Mouse (Mus musculus) kidney, postnatal 36 days (tissue): ENCODE measurements around the gene Desi2.
"Not testable (repeated sequence)": the region's sequence is repeated elsewhere in the genome, so short reads cannot be mapped to it uniquely, and the experiment has no call there.

Experiments used
- DNase-seq, 2 experiments: peaks; one replicate each; pipeline ENCODE4 v3.0.0; 2021 to 2022; ENCODE audit warnings: mixed read lengths in 2 of 2

The Desi2 gene

DNA sequence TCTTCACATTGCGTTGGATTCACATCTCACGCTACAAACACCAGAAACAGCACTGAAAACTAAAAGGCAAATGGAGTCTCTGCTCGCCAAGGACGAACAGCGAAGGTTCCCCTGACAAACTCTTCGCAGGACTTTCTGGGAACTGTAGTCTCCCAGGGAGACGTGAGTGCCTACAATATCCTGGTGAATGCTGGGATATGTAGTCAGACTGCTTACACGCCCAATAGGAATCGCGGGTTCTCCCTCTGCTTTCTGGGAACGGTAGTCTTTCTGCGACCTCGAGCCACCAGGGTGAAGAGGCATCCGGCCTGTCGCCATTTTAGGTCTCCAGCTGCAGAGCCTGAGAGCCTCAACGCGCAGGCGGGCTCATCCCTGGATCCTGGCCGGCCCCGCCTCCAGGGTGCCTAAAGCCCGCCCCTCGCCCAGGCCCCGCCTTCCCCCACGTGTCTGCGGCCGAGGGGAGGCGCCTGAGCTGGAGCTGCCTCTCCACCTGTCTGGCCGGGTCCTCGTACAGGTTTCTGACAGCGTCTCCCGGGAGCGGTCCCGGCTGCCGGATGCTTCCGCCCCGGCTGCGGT is at the start of gene Desi2:
Gene Desi2 (plus strand): TSS at position 202 of the 576 bp plus-strand sequence.
- DNase-seq = peak; percentile 92 to 98

DNA sequence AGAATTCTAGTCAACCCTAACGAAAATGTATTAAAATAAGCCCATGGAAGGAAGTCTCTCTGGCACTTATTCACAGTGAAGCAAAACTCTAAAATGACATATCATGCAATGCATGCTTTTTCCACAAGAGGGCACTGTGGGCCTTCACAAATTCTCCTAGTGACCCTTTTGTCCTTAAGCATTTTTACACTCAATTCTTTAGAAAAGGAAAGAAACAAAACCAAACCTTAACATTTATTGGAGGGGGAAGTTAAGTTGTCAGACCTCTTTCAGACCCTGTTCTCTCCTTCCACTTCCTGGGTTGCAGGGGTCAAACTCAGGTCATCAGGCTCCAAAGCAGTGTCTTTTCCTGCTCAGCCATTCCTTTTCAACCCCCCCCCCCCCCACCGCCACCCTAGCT is 40.7 kb upstream of the Desi2 start:
- peak; percentile 5 to 14 for DNase-seq

DNA sequence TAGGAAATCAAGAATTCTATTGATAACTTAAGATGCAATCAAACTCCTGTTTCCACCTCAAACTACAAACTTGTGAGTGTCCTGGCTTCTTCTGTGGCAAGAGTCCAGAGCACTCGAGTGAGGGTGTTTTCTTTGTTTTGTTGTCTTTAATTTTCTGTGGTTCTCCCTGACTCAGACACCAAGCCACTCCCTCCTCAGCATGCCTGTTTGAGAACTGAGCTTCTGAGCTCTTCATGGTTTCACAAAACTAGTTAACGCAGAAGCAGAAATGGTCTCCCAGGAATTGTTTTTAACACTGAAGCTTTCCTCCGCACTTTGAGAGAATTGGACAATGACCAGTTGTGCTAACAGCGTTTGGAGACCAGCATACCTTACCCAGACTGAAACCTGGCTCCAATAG is 40.3 kb upstream of the Desi2 start:
- DNase-seq = peak in 1 of 2 experiments; percentile 1

DNA sequence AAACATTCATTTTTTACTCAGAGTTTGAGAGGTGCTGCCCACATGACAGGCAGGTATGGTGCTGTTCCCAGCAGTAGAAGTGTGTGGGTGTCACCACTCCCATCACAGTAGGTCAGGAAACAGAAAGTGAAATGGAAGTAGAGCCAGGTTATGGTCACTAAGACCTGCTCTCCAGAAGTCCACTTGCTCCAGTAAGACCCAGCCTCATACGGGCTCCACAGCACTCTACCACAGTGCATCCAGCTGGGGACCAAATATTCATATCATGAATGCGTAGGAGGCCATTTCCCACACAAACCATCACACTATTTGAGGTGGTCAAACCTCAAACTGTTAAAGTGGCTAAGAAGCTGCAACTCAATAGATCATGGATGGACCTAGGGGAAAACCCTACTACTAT is 5.0 kb upstream of the Desi2 start:
- no peak for DNase-seq

DNA sequence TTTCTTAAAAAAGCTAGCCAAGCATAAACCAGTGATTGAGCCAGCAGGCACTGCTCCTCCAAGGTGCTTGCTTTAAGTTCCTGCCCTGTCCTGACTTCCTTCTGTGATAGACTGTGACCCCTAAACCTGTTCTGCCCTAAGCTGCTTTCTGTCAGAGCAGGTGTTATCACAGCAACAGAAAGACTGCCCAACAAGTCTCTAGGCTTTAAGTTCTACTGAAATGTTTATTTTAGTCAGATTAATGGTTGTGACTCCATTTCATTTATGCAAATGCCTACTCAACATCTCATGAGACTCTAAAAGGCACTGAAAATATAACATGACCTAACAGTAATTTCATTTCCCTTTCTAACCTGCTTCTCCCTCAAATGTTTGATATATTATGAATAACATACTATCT is 1.6 kb upstream of the Desi2 start:
- DNase-seq = no peak

DNA sequence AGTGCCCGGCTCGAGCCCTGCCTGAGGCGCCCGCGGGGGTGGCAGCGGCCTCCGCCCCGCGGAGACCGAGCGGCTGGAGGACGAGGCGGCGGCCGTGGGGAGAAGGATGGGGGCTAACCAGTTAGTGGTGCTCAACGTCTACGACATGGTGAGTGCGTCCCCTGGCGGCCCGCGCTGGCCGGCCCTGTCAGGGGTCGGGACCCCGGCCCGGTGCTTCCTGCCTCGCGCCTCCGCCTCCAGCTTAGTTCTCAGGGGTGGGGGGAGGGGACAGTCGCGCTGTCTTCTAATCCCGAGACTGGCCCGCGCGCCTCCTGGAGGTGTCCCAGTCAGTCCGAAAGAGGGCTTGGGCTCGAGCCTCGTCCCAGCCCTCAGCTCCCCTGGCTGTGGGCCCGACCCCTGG is 593 bp downstream of the Desi2 start:
- DNase-seq = not testable (repeated sequence)

DNA sequence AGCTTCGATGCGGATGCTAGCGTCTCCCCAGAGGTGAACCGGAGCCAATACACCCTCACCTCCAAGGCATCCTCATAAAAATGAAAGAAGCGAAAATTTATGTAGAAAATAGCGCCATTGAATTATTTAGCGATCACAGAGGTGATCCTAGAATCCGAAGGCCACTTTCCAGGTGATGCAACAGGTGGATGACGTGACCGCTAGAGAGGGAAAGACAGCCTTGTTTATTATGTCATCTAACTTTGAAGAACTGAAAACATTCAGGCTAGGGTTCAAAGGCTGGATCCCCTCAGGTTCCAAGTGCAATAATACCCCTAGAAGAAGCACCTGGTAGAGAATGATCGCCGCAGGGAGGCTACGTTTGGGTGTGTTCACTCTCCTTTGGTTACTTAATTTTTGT is 1.2 kb downstream of the Desi2 start:
- DNase-seq = peak; percentile 19 to 21

DNA sequence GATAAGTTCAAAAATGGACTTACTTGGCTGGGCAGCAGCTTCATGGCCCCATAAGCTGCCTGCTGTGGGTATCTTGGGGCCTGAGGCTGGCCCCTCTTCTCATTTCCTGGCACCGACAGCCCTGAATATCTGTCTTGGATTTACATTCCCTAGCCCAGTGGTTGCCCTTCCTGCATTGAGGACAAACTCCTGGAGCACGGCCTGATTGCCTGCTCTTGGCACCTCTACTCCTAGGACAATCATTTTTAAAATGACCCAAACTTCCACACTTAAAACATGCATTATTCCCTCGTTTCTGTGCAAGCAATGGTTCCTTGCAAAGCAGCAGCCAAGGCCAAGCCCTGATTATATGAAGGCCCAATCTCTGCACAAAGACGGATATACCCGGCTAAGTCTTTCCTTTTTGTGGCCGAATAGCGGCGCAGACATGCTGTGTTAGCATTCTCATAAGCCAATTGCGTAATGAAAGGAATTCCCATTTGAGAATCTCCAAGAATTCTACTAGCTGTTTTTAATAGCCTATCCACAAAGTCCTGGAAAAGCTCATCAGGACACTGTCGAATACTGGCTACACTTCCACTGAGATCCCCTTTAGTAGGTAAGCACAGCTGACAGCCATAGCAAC is 18.6 kb downstream of the Desi2 start:
- peak in 1 of 2 experiments; percentile 20 for DNase-seq

DNA sequence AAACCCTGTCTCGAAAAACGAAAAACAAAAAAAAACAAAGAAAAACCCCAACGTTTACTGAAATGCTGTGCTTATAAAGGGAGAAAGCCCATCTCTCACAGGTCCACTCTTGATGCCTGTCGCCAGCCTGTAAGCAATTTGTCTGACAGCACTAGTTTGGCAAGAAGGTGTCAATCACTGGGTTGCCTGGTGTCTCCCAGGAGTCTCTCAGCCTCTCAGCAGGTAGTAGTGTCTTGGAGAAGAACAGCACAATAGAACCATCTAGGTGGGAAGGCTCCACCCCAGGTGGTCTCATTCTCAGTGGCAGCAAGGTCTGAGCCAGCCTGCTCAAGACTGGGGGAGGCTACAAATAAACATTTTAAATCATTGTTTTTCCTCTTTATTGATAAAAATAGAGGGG is 20.6 kb downstream of the Desi2 start:
- not testable (repeated sequence) for DNase-seq

DNA sequence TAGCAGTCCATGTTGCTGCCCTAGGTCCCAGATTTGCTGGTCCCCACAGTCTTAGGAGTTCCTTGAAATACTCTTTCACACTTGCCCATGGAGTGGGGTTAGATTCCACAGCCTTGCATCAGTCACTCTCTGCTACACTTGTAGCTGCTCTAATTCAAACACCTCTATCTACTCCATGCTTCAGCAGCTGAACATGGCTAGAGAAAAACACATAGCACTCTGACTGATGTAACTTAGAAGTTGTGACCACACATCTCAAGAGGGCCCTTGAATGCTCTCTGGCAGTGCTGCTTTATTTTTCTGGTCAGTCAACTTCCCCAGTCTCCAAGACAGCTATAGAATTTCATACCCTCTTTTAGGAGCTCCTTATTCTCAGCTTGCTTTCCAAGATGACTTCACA is 22.7 kb downstream of the Desi2 start:
- DNase-seq = no peak

DNA sequence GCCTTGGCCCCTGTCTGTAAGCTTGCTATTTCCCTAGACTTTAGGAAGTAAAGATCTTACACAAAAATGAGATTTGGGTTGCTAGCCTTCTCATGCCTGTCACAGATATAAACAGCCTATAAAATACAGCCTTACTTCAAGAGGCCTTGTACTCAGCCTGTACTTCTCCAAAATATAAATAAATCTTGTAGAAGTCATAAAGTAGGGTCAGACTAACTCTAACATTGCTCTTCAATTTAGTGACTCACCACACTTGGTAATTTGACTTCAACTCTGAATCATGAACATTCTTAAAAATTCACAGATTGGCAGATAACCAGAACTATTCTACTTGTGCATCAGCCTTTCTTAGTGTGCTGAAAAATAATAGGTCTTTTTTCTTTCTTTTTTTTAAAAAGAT is 29.9 kb downstream of the Desi2 start:
- no peak for DNase-seq

DNA sequence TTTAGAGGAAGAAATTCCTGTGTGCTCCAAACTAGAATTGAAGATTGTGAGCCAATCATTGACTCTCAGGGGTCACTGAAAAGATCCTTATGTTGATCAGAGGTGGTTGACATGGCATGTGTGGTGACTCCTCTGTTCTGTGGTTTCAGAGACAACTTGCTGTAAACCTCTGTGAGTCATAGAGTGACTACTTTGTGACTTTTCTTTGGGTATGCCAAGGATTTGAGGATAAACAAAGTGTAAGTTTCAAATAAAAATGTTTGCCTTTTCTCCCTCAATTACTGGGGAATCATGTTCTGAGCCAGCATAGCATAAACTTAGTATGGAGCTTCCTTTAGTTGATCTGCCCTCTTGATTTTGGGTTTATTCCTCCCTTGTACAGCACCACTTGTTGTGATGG is 31.1 kb downstream of the Desi2 start:
- no peak for DNase-seq

DNA sequence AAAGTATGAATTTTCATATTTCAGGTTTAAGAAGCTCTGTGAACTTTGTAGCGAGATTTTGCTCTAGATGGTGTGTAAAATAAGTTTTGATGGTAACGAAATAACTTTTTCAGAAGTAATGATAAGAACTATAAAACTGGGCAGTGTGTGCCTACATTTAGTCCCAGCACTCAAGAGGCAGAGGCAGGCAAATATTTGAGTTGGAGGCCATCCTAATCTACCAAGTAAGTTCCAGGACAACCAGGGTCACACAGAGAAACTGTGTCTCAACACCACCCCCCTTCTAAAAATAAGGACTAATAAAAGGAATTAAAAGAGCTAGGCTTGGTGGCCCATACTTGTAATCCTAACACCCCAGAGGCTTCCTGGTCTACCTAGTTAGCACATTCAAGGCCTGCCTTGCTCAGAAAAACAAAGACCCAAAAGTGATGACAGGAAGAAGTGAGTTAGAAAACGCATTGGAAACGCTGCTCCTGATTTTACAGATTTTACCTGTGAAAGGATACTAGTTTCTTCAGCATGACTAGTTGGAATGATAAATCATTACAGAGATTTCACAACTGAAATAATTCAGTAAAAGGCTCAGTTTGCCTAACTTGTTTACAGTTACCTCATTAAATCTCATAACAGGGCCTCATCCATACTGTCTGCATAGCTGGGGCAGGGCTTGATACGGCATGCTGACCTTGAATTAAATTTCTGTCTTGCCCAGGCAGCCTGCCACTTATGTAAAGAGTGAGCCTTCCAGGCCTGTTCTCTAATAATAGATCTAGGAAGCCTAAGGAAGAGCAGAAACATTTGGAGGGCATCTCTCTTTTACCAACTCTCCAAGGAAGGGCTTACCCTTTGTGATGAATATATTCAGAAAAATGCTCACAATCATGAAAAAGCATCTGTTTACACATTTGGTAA is 32.2 kb downstream of the Desi2 start:
- DNase-seq = no peak

DNA sequence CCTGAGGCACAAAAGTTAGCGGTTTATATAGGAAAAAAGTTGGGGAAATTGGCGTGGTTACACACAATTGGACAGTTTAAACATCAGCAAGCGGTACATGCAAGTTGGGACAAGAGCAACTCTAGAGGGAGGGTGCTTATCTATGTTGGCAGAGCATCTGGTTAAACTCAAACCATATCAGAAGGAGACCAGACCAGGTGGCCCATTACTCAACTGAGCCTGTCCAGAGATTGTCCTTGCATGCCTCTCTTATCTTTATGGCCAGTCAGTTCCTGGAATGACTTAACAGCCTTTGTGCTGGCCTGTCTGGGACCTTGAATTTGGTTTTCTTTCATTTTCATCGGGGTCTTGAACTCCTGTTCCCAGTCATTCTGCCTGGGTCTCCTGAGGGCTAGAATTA is 41.7 kb downstream of the Desi2 start:
- DNase-seq = not testable (repeated sequence)

DNA sequence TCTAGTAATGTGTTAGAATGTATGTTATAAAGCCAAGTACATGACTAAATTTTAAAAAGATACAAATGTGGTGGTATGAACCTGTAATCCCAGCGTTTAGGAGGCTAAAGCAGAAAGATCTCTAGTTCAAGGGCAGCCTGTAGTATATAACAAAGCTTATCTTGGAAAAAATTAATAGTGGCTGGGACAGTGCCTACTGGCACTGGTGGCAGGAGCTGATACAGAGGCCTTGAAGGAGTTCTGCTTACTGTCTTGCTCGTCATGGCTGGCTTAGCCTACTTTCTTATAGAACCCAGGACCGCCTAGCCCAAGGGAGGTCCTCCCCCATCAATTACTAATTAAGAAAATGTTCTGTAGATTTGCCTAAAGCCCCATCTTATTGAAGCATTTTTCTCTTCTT is 46.9 kb downstream of the Desi2 start:
- DNase-seq = no peak

DNA sequence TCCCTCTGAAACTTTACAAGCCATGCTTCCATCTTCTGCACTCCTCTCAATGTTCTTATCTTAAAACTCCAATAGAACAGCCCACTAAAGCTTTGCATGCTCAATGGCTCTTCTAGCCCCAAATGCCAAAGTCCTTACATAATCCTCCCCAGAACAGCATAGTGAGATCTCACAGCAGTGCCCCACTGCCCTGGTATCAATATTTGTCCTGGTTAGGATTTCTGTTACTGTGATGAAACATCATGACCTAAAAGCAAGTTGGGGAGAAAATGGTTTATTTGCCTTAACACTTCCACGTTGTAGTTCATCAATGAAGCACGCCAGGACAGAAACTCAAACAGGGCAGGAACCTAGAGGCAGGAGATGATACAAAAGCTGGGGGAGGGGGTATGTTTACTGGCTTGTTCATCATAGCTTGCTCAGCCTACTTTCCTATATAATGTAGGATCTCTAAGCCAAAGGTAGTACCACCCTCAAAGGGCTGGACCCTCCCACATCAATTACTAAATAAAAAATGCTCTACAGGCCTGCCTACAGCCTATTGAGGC is 48.8 kb downstream of the Desi2 start:
- no peak for DNase-seq

DNA sequence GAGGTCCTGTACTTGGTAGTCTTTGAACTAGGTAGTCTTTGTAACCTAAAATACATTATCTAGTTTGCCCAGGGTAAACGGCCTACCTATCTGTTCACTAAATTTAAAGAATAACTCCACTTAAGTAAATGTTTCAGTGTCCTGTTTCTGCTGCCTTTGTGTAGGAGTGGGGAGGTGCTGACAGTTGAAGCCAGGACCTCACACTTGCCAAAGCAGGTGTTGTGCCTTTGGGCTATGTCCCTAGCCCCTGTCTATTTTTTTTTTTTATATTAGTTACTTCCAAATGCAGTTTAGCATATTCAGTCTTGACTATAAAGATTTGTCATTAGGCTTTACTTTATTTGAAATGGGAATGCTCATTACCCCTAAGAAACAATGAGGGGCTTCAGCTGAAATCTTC is 51.5 kb downstream of the Desi2 start:
- no peak for DNase-seq

DNA sequence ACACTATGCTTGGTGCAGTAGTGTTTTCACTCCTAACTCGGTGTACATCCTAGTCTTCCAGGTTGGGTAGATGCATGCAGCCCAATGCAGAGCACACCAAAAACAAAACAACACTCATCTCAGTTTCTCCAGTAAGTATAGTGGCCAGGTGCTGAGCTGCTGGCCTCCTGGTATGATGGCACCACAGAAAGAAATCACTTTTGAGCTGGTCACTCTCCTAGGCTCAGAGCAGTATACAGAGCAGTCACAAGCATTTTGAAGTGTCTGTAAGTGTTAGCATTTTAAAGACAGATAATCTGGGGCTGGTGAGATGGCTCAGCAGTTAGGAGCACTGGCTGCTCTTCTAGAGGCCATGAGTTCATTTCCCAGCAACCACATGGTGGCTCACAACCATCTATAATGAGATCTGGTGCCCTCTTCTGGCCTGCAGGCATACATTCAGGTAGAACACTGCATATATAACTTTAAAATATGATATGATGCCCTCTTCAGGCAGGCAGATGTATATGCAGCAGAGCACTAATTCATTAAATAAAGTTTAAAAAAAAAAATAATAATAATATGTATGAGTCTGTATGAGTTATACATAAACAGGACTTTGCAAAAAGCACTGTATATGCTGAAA is 54.8 kb downstream of the Desi2 start:
- no peak for DNase-seq

DNA sequence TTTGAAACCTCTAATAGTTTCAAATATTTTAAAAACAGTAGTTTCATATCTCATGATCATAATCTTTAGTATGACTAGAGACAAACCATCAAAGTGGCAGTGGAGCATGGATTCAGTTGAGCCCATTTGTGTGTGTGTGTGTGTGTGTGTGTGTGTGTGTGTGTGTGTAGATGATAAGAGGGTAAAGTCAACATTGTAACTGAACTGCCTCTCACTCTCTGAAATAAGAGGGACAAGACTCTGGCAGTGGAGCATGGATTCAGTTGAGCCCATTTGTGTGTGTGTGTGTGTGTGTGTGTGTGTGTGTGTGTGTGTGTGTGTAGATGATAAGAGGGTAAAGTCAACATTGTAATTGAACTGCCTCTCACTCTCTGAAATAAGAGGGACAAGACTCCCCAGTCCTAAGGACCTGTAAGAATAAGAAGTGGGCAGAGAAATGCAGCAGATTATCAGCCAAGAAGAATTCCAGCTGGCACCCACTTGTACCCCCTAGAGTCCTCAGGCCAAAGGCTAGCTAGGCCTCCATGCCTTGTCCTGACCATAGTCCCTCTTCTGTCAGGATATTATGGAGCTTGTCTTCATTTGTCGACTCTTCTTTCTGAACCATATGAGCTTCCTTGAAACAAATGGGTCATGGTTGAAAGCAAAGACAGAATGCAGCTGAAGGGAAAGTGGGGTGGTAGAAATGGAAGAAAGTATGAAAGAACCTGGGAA is 61.0 kb downstream of the Desi2 start:
- DNase-seq = no peak

DNA sequence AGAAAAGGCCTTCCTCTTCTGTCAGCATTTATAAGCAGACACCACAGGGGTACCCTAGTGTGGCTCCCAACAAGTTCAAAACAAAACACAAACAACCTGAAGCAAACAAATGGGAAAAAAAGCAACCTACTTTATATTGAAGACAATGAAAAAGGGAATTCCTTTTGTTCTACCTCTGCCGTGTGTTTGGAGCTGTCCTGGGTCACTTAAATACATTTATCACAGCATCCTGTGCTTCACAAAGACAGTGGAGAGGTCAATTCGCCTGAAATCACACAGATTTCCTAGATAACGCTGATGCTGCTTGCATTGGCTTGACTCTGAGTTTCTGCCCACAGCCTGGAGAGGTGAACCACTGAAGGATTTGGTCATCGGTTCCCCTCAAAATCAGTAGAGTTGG is 67.4 kb downstream of the Desi2 start:
- no peak for DNase-seq

DNA sequence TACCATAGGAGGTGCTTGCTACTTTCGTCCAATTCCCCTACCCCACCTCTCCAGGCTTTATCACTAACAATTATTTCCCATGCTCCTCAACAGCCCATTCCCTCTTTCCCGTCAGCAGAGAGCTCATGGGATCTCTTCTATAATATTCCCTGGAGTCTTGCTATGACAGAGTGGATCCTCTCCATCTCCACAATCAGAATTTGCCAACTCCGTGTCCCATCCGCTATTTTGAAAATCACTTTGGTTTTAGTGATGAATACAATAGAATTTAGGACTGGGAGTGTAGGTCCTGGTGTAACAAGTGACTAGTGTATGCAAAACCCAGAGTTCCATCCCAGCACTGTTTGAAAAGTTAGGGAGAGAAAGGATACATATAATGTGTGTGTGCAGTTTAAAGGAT is 69.1 kb downstream of the Desi2 start:
- DNase-seq = no peak

DNA sequence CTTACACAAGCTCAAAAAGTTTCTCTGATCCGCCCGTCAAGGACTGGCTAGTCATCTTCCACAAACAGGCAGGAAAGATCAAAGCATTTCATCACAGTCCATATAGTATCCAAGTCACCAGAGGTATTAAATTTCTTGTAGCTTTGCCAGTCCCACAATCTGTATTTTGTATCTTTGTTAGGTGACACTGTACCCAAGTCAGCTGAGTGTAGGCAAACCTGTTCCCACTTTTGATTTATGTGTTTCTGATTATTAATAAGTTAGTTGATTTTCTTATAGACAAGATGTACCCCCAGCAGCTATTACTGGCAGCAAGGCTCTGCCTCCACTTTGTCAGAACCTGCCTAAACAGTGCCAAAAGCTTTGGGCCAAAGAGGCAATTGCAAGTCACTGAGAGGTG is 71.6 kb downstream of the Desi2 start:
- no peak for DNase-seq

DNA sequence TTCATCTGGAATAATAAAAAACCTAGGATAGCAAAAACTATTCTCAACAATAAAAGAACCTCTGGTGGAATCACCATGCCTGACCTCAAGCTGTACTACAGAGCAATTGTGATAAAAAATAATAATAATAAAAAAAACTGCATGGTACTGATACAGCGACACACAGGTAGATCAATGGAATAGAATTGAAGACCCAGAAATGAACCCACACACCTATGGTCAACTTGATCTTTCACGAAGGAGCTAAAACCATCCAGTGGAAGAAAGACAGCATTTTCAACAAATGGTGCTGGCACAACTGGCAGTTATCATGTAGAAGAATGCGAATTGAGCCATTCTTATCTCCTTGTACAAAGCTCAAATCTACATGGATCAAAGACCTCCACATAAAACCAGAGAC is 78.2 kb downstream of the Desi2 start:
- not testable (repeated sequence) for DNase-seq
